Mouse (Mus musculus) heart, adult 11 months (tissue): ENCODE results near the gene Eif4e2.

Experiments
- DNase-seq: peaks from one replicate; pipeline ENCODE4 v3.0.0; 2022

Gene Eif4e2

GRCm38 (mm10) chr1:87213735-87214704 is at the start of gene Eif4e2:
TSS of gene Eif4e2 (plus strand) at chr1:87213914.
- DNase-seq: peak; percentile 99

- no peak for DNase-seq
These were observed 49.4 kb upstream of the Eif4e2 start for GRCm38 (mm10) chr1:87164164-87164795.

- DNase-seq: no peak
These were observed 48.9 kb upstream of the Eif4e2 start for GRCm38 (mm10) chr1:87164796-87165184.

- no peak for DNase-seq
These were observed 43.3 kb upstream of the Eif4e2 start for GRCm38 (mm10) chr1:87170458-87170857.

GRCm38 (mm10) chr1:87171312-87171711 is 42.4 kb upstream of the Eif4e2 start:
- no peak for DNase-seq

GRCm38 (mm10) chr1:87172316-87172715 is 41.4 kb upstream of the Eif4e2 start:
- no peak for DNase-seq

- DNase-seq: peak; percentile 94
These were observed 39.4 kb upstream of the Eif4e2 start for GRCm38 (mm10) chr1:87174006-87174955.

GRCm38 (mm10) chr1:87175852-87176292 is 37.8 kb upstream of the Eif4e2 start:
- peak; percentile 96 for DNase-seq

GRCm38 (mm10) chr1:87180896-87181295 is 32.8 kb upstream of the Eif4e2 start:
- DNase-seq: no peak

- no peak for DNase-seq
These were observed 30.7 kb upstream of the Eif4e2 start, which contains the start of gene Prss56 for GRCm38 (mm10) chr1:87183013-87183412. TSS of gene Prss56 (plus strand) at chr1:87183313.

GRCm38 (mm10) chr1:87183998-87184750 is 29.5 kb upstream of the Eif4e2 start:
- DNase-seq: no peak

- peak; percentile 94 for DNase-seq
These were observed 29.0 kb upstream of the Eif4e2 start for GRCm38 (mm10) chr1:87184751-87185139.

GRCm38 (mm10) chr1:87185526-87185925 is 28.2 kb upstream of the Eif4e2 start:
- no peak for DNase-seq

GRCm38 (mm10) chr1:87186261-87187036 is 27.3 kb upstream of the Eif4e2 start:
- no peak for DNase-seq

- no peak for DNase-seq
These were observed 26.7 kb upstream of the Eif4e2 start for GRCm38 (mm10) chr1:87187037-87187355.

- no peak for DNase-seq
These were observed 23.3 kb upstream of the Eif4e2 start, which contains the start of gene Chrnd for GRCm38 (mm10) chr1:87190429-87190828. TSS of gene Chrnd (plus strand) at chr1:87190607.

- no peak for DNase-seq
These were observed 16.4 kb upstream of the Eif4e2 start for GRCm38 (mm10) chr1:87197296-87197695.

GRCm38 (mm10) chr1:87198119-87199065 is 15.3 kb upstream of the Eif4e2 start:
- DNase-seq: no peak

GRCm38 (mm10) chr1:87200811-87201210 is 12.9 kb upstream of the Eif4e2 start:
- DNase-seq: no peak

- DNase-seq: no peak
These were observed 11.9 kb upstream of the Eif4e2 start for GRCm38 (mm10) chr1:87201848-87202247.
